Mouse (Mus musculus) C2C12 (cell line): ENCODE data around the gene Vps13d.
A peak's percentile ranks its signal among the peaks of the same experiment; 100 is the strongest.

ENCODE experiments used
- CEBPB ChIP-seq: IDR thresholded peaks from one replicate; pipeline ENCODE4 v1.6.1; 2011; ENCODE audit warnings: low read depth, mild to moderate bottlenecking, control low read depth, moderate library complexity
- CTCF ChIP-seq: IDR thresholded peaks from one replicate; pipeline ENCODE4 v1.5.1; 2011; ENCODE audit not compliant: control insufficient read depth, insufficient read depth, insufficient read length
- FOSL1 ChIP-seq: IDR thresholded peaks from one replicate; pipeline ENCODE4 v1.8.0; 2011; ENCODE audit warnings: mild to moderate bottlenecking, low read length; ENCODE audit not compliant: poor library complexity, insufficient read depth, severe bottlenecking
- MAX ChIP-seq: IDR thresholded peaks from one replicate; pipeline ENCODE4 v1.6.1; 2011; ENCODE audit warnings: mild to moderate bottlenecking, control low read depth
- MYOD1 ChIP-seq: IDR thresholded peaks from one replicate; pipeline ENCODE4 v1.6.1; 2011; ENCODE audit warnings: low read depth; ENCODE audit not compliant: control insufficient read depth, insufficient read length
- MYOG ChIP-seq: IDR thresholded peaks from one replicate; pipeline ENCODE4 v1.6.1; 2011; ENCODE audit not compliant: control insufficient read depth, insufficient read length; ENCODE audit errors: extremely low read depth
- USF1 ChIP-seq: IDR thresholded peaks from one replicate; pipeline ENCODE4 v1.6.1; 2011; ENCODE audit warnings: low read depth, mild to moderate bottlenecking, control low read depth, moderate library complexity

GRCm38 (mm10) chr4:144997887-144998658, 196.7 kb downstream of the Vps13d start:
- TF ChIP-seq CTCF (no peak), USF1 (no peak), MAX (peak; percentile 6), CEBPB (peak; percentile 47), MYOD1 (no peak), MYOG (no peak), FOSL1 (peak; percentile 78)
